Mouse (Mus musculus) cerebellum, adult 2 months (tissue): ENCODE measurements around the gene Dclk1. TPM values are rescaled to one million over a fixed set of nuclear protein-coding genes. Genes with fewer than 3 reads are reported as not detected.
A peak's percentile ranks its signal among the peaks of the same experiment; 100 is the strongest.
"Not testable (repeated sequence)": the region's sequence is repeated elsewhere in the genome, so short reads cannot be mapped to it uniquely, and the experiment has no call there.

Experiments used
- DNase-seq, 2 experiments: peaks; one replicate each; pipeline ENCODE4 v3.0.0; 2021
- H3K27ac ChIP-seq: fragments of 200-500 bp; 2 replicates; pipeline ENCODE4 v1.5.1; 2012; ENCODE audit warnings: low read length, control low read depth, inconsistent platforms; ENCODE audit not compliant: insufficient read depth
- H3K27me3 ChIP-seq: fragments of 200-500 bp; 2 replicates; pipeline ENCODE4 v1.6.1; 2012; ENCODE audit warnings: inconsistent platforms, mild to moderate bottlenecking, low read length, moderate library complexity; ENCODE audit not compliant: control insufficient read depth, insufficient read depth
- H3K4me1 ChIP-seq: fragments of 200-500 bp; 2 replicates; pipeline ENCODE4 v1.6.1; 2011; ENCODE audit warnings: low read length; ENCODE audit not compliant: control insufficient read depth, insufficient read depth
- H3K4me3 ChIP-seq: fragments of 200-500 bp; replicated peaks from 2 replicates; pipeline ENCODE3; 2011; ENCODE audit warnings: mild to moderate bottlenecking, low read depth, low read length, control low read depth; ENCODE audit not compliant: insufficient read depth
- CTCF ChIP-seq: fragments of 200-500 bp; IDR thresholded peaks from 2 replicates; pipeline ENCODE4 v1.5.1; 2011; ENCODE audit warnings: low read depth, mild to moderate bottlenecking, control low read depth, low read length, moderate library complexity, borderline replicate concordance; ENCODE audit not compliant: insufficient read depth
- POLR2A ChIP-seq: fragments of 200-500 bp; IDR thresholded peaks from 2 replicates; pipeline ENCODE4 v1.6.1; 2011; ENCODE audit warnings: low read length, control low read depth, borderline replicate concordance; ENCODE audit not compliant: insufficient read depth
- WGBS: fragments of 180-500 bp; shearing (Covaris S2); methylation state at CpG from one replicate; pipeline ENCODE4 v1.1.7; 2018; 5-methylcytosine and 5-hydroxymethylcytosine counted together
- polyA plus RNA-seq: library from polyadenylated mRNA; depleted of rRNA; stranded (reverse); fragments of >200 nt; gene quantifications from 2 replicates; pipeline ENCODE4 v1.2.3, GENCODE M21; 2012; rRNA removed

Gene Dclk1
- 125 and 145 TPM in 2 replicates for polyA plus RNA-seq

DNA sequence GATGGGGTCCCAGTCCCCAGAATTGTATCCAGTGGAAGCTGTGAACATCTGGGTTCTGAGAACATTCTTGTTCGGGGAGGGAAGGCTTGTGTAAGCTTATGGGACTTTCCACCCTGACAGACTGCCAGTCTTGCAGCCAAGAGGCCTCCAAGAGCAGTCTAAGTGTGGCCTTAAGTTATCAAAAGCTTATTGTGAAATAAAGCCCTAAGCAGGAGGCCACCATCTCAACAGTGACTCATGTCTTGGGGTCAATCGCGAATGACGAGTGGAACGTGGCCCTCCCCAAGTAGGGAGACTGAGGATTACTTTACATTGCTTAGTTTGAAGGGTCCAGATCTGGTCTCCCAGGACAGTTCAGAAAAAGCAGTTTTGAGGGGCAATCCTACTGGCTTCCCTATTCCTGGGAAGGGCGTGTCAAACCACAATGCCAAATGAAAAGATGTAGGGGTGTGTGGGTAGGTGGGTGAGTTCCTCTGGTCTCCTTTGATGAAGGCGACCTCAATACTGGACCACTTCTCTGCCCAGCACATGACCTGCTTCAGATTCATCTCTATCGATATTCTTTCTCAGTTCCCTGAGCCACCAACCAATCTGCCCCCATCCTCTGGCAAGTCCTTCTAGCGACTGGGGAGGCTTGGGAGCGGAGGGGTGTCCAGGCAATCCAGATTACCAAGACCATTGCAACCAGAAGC lies at the start of gene Dclk1:
TSS of gene Dclk1 (plus strand) at position 635 of the 692 bp plus-strand sequence.
- TF ChIP-seq POLR2A (no peak), CTCF (no peak)
- H3K27me3 ChIP-seq: no peaks in the 10 kb centered on the region; the same call in 1 of the 2 replicates
- DNase-seq: no peak
- H3K27ac ChIP-seq: no peak within 1 kb of the TSS
- WGBS: 35% methylated on average over 10 of the region's 10 CpGs
- H3K4me3 ChIP-seq: peak within 1 kb of the TSS; percentile 41
- H3K4me1 ChIP-seq: 0 out of 2 replicates have a peak, but pooled peaks cover 3% of the 10 kb centered on the region

GRCm38 (mm10) chr3:55193351-55193750 lies 48.8 kb upstream of the Dclk1 start:
- Histone ChIP-seq H3K4me3 (no peak overlapping the region), H3K4me1 (no peaks in the 10 kb centered on the region), H3K27ac (no peak overlapping the region), H3K27me3 (no peaks in the 10 kb centered on the region)
- WGBS: 74% methylated on average over 2 of the region's 2 CpGs
- DNase-seq: no peak
- TF ChIP-seq CTCF (no peak), POLR2A (no peak)

GRCm38 (mm10) chr3:55194792-55195191 lies 47.4 kb upstream of the Dclk1 start:
- no peaks in the 10 kb centered on the region for H3K4me1 ChIP-seq
- no peaks in the 10 kb centered on the region for H3K27me3 ChIP-seq
- TF ChIP-seq CTCF (no peak), POLR2A (no peak)
- H3K27ac ChIP-seq: no peak overlapping the region
- 53% methylated on average over 8 of the region's 8 CpGs for WGBS
- no peak overlapping the region for H3K4me3 ChIP-seq
- no peak for DNase-seq

DNA sequence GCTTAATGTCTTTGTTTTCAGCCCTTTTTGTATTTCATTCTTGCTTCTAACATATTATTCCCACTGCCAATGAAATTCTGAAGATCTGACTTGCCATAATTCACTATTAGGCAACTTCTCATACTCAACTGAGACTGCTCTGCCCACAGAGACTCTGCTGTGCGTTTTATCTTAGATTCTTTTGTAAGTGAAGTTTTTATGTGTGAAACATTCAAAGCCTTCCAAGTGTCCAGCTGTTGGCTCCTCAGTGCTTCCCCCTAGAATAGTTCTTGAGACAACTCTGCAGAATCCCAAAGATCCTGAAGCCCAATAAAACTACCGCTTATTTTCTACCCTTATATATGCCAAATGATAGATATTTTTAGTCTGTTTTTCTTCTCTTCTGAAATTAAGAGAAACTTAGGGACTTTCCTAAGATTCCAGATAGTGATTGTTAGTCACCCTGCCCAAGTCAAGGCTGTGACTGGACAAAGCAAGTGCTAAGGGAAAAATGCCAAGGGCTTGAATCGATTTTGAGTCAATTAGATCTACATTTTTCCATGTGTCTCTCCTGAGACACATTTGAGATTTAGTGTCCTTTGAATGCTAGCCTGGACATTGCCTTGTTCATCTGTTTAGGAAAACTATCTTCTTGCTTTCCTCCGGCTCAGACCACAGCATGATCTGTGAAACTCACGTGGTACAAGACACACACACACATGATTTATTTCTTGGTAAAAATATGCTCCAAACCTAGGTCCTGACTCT lies 46.4 kb upstream of the Dclk1 start:
- DNase-seq: no peak
- Histone ChIP-seq H3K4me3 (no peak overlapping the region), H3K4me1 (no peaks in the 10 kb centered on the region), H3K27ac (no peak overlapping the region), H3K27me3 (no peaks in the 10 kb centered on the region)
- WGBS: 49% methylated on average over 5 of the region's 5 CpGs
- TF ChIP-seq POLR2A: no peak
- TF ChIP-seq CTCF: no peak

GRCm38 (mm10) chr3:55196328-55196710 lies 45.8 kb upstream of the Dclk1 start:
- 48% methylated on average over 2 of the region's 2 CpGs for WGBS
- Histone ChIP-seq H3K4me1 (no peaks in the 10 kb centered on the region), H3K27ac (no peak overlapping the region), H3K4me3 (no peak overlapping the region), H3K27me3 (no peaks in the 10 kb centered on the region)
- DNase-seq: no peak
- TF ChIP-seq POLR2A: no peak
- TF ChIP-seq CTCF: no peak

DNA sequence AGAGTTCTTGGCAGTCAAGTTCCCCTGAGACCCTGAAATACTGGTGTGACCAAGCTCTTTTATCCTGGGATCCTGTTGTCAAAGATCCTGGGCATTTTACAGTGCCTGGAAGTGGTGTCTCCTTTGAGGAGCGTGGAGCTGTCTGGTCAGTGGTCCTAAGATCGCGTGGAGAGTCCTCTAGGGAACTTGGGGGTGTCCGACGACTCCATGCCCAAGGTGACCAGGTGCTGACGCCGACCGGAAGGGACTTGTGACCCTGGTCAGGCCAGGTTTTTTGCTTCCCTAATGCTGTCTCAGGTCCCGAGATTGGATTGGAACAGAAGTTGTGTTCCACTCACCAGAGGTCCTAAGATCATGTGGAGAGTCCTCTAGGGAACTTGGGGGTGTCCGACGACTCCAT lies 38.5 kb upstream of the Dclk1 start:
- DNase-seq, H3K27me3 ChIP-seq, H3K27ac ChIP-seq, H3K4me3 ChIP-seq, H3K4me1 ChIP-seq: not testable (repeated sequence)
- 92% methylated on average over 11 of the region's 11 CpGs for WGBS

DNA sequence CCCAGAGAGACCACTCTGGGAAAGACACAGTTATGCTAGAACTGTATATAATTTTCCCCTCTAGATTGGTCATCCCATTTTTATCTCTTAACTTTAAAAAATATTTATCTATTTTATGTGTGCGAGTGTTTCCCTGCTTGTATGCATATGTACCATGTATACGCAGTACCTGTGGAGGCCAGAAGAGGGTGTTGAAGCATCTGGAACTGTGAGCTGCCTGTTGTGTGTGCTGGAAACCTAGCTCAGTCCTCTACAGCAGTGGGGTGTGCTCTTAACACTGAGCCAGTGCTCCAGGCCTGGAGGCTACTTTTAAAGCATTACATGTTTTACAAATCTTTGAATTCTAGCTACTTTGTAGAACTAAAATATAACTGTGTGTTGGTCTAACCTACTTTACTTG lies 35.8 kb upstream of the Dclk1 start:
- TF ChIP-seq CTCF (0 out of 2 replicates have a peak, but pooled peaks have one; percentile 4), POLR2A (no peak)
- 99% methylated on average over 2 of the region's 2 CpGs for WGBS
- no peak for DNase-seq

GRCm38 (mm10) chr3:55207665-55208064 lies 34.5 kb upstream of the Dclk1 start:
- TF ChIP-seq CTCF (no peak), POLR2A (no peak)
- Histone ChIP-seq H3K4me3 (no peak overlapping the region), H3K4me1 (no peaks in the 10 kb centered on the region), H3K27me3 (no peaks in the 10 kb centered on the region), H3K27ac (no peak overlapping the region)
- 21% methylated on average over 6 of the region's 6 CpGs for WGBS
- DNase-seq: no peak

More for the DNA sequence above, 35.8 kb upstream of the Dclk1 start:
- Histone ChIP-seq H3K27ac (no peak overlapping the region), H3K27me3 (no peaks in the 10 kb centered on the region), H3K4me3 (no peak overlapping the region), H3K4me1 (no peaks in the 10 kb centered on the region)
